ENCODE assay signal across 19 mouse cellular contexts in the genomic region with DNA sequence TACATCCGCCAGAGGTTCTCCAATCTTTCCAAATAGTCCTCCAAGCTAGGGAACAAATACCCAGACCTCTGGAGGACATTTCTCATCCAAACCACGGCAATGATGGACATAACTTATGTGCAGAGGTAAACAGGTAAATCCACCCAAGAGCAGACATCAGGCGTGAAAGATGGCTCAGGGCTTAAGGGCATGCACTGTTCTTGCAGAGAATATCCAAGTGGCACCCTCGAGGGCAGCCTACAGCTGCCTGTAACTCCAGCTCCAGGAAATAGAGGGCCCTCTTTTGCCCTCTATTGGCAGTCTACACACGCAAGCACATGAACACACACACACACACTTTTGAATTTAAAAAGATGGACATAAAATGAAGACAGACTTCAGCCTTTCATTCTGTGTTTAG. TPM values are rescaled to one million over a fixed set of nuclear protein-coding genes. Genes with fewer than 3 reads are reported as not detected.
DNase-seq lines count a peak whose midpoint lies in the region; ATAC-seq and TF ChIP-seq lines count a peak whose summit lies in the region.
"Had no signal": no experiment of that assay in that cellular context is flagged by ENCODE, and none has a peak within 500 bp of the region (broad histone marks: within the 10 kb centered on the region; RNA-seq: fewer than 3 reads in every experiment).

No protein-coding gene starts in this region.

- no peak overlapping the region for H3K4me2 ChIP-seq in heart, embryonic 12.5 days

- no peak overlapping the region for H3K27ac ChIP-seq in heart, embryonic 12.5 days (ENCODE audit: poor library complexity, severe bottlenecking)
- no peak overlapping the region for H3K27ac ChIP-seq in heart, embryonic 10.5 days
- no peak overlapping the region for H3K27ac ChIP-seq in heart, adult 2 months

- no peak for TF ChIP-seq EP300 in heart, adult 2 months (IDR thresholded peaks at IDR 0.05; ENCODE audit: insufficient read depth, low read depth, low read length)

- TF ChIP-seq POLR2A in heart, adult 2 months (IDR thresholded peaks at IDR 0.05; ENCODE audit: insufficient read depth, low read depth, low read length): no peak

- WGBS in heart, embryonic 12.5 days: 83% methylated on average over 5 of the region's 5 CpGs
- 85% methylated on average over 5 of the region's 5 CpGs for WGBS in heart, embryonic 10.5 days
- 85% methylated on average over 5 of the region's 5 CpGs for WGBS in heart, adult 2 months

- no peak overlapping the region for H3K9ac ChIP-seq in heart, embryonic 12.5 days
- H3K9ac ChIP-seq in heart, adult 2 months (ENCODE audit: low read depth, low read length): no peak overlapping the region

- no peak overlapping the region for H3K4me3 ChIP-seq in heart, embryonic 12.5 days
- no peak overlapping the region for H3K4me3 ChIP-seq in heart, embryonic 10.5 days
- no peak overlapping the region for H3K4me3 ChIP-seq in heart, adult 2 months

- no peak for TF ChIP-seq CTCF in heart, adult 2 months (IDR thresholded peaks at IDR 0.05)

- H3K79me2 ChIP-seq in heart, adult 2 months (replicated peaks; ENCODE audit: control insufficient read depth, insufficient read depth, low read length): no peaks in the 10 kb centered on the region

- H3K27me3 ChIP-seq in heart, embryonic 12.5 days (replicated peaks): peaks cover 18% of the 10 kb centered on the region; the same call in 1 of the 2 replicates
- no peaks in the 10 kb centered on the region for H3K27me3 ChIP-seq in heart, embryonic 10.5 days (ENCODE audit: insufficient read depth, poor library complexity, severe bottlenecking)
- H3K27me3 ChIP-seq in heart, adult 2 months (ENCODE audit: control insufficient read depth, insufficient read depth, low read length): 0 out of 2 replicates have a peak, but pooled peaks cover 2% of the 10 kb centered on the region
- H3K27me3 ChIP-seq: CH12.LX, Patski had no signal

- peak; percentile 61 for DNase-seq in heart, adult 11 months
- DNase-seq in heart, embryonic 10.5 days (ENCODE audit: low spot score): peak; percentile 57
- no peak for DNase-seq in heart, adult 2 months
- DNase-seq: adrenal gland, adult 2 months; adrenal gland, adult 8-10 months; adrenal gland, postnatal 10 days; adrenal gland, postnatal 14 days; adrenal gland, postnatal 25 days; adrenal gland, postnatal 36 days; B cell, adult 2 months; cerebellum, adult 11 months; cerebellum, adult 11-12 months; cerebellum, adult 18-20 months had no signal

- H3K9me3 ChIP-seq in heart, embryonic 12.5 days (replicated peaks): no peaks in the 10 kb centered on the region
- no peaks in the 10 kb centered on the region for H3K9me3 ChIP-seq in heart, embryonic 10.5 days

- intact Hi-C loops in heart, adult 2 months (cut with DNase I): no loop called here

- H3K36me3 ChIP-seq in heart, embryonic 12.5 days: no peaks in the 10 kb centered on the region
- H3K36me3 ChIP-seq in heart, embryonic 10.5 days: no peaks in the 10 kb centered on the region
- H3K36me3 ChIP-seq in heart, adult 2 months (ENCODE audit: control insufficient read depth, insufficient read depth, low read length): no peaks in the 10 kb centered on the region
- H3K36me3 ChIP-seq: G1E had no signal

- ATAC-seq in heart, embryonic 12.5 days (ENCODE audit: insufficient number of reproducible peaks, low FRiP score): no peak
- ATAC-seq: activated CD4-positive, CD25-positive, alpha-beta regulatory T cell, adult 4 months; CD4-positive, CD25-positive, alpha-beta regulatory T cell, adult 4 months; Patski had no signal

- peaks cover 21% of the 10 kb centered on the region for H3K4me1 ChIP-seq in heart, embryonic 12.5 days (replicated peaks)
- peaks cover 30% of the 10 kb centered on the region for H3K4me1 ChIP-seq in heart, embryonic 10.5 days
- H3K4me1 ChIP-seq in heart, adult 2 months (ENCODE audit: control insufficient read depth, insufficient read depth, low read length): no peaks in the 10 kb centered on the region

RNA-seq across cellular contexts. Expression of gene Llph, which starts 54.8 kb away (rescaled TPM):
- 31.7 and 32.0 TPM in 2 replicates for polyA plus RNA-seq in heart, embryonic 12.5 days (2016; fragmentation: Nextera tagmentation; extraction: Ambion mirVana)
- polyA plus RNA-seq in heart, embryonic 10.5 days (2016; fragmentation: Nextera tagmentation; extraction: Ambion mirVana): 35.7 and 47.8 TPM in 2 replicates
- total RNA-seq in heart, adult 2 months (2021): 1 to 10 TPM; 8.5 to 8.8 TPM
- polyA plus RNA-seq in heart, adult 2 months (2012; rRNA removed): 4.5 and 5.4 TPM in 2 replicates

Comparison
In these comparisons a context has a peak if more than half of its experiments do, and no peak if none do; other contexts are left out.
1. DNase-seq: peak in heart, adult 11 months (single experiment) and heart, embryonic 10.5 days (single experiment); none in heart, adult 2 months (0 of 2).